Comparison of ENCODE assay signal across 17 mouse cellular contexts in the genomic region with DNA sequence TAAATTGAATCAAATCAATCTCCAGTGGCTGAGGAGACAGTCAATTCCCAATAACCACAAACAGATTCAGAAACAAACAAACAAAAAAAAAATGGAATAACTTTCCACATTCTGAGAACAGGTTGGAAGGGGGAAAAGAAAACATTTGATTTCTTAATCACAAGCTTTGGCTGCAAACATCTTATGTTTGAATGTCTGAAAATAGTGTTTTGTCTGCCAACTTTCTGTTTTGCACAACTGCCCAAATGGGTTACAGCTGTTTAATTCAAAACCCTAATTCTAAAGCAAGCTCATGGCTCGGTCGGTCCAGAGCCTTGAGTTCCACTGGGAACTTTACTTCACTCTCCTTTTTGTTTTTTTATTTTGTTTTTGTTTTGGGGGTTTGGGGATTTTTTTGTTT.
DNase-seq lines count a peak whose midpoint lies in the region; TF ChIP-seq lines count a peak whose summit lies in the region.
"Had no signal": no experiment of that assay in that cellular context is flagged by ENCODE, and none has a peak within 500 bp of the region (broad histone marks: within the 10 kb centered on the region; RNA-seq: fewer than 3 reads in every experiment).

No protein-coding gene starts in this region.

- TF ChIP-seq CTCF in kidney, adult 2 months (conservative IDR thresholded peaks at IDR 0.05; ENCODE audit: insufficient read depth, insufficient read length, low read depth, low read length), result no peak

- no peak overlapping the region for H3K4me3 ChIP-seq in heart, embryonic 10.5 days
- H3K4me3 ChIP-seq in kidney, adult 2 months (ENCODE audit: insufficient read depth, low read depth, low read length), result no peak overlapping the region
- H3K4me3 ChIP-seq: hindbrain, embryonic 13.5 days; left cerebral cortex, adult 2 months had no signal

- no peak overlapping the region for H3K27ac ChIP-seq in heart, embryonic 10.5 days
- no peak overlapping the region for H3K27ac ChIP-seq in kidney, adult 2 months (ENCODE audit: insufficient read depth, low read depth, low read length)
- H3K27ac ChIP-seq: hindbrain, embryonic 13.5 days; left cerebral cortex, adult 2 months had no signal

- WGBS in heart, embryonic 10.5 days, result 86% methylated on average over 2 of the region's 2 CpGs
- 79% methylated on average over 2 of the region's 2 CpGs for WGBS in kidney, adult 2 months

- H3K27me3 ChIP-seq in heart, embryonic 10.5 days (ENCODE audit: insufficient read depth, poor library complexity, severe bottlenecking), result no peaks in the 10 kb centered on the region
- H3K27me3 ChIP-seq in kidney, adult 2 months (replicated peaks; ENCODE audit: control insufficient read depth, insufficient read depth, low read length), result no peaks in the 10 kb centered on the region
- H3K27me3 ChIP-seq: hindbrain, embryonic 13.5 days had no signal

- peak; percentile 91 for DNase-seq in heart, adult 11 months
- no peak for DNase-seq in heart, embryonic 10.5 days (ENCODE audit: low spot score)
- DNase-seq in kidney, postnatal 14 days, result peak; percentile 9
- no peak for DNase-seq in kidney, adult 2 months
- DNase-seq in NIH3T3 (ENCODE audit: low read depth), result peak; percentile 15
- DNase-seq in lung, postnatal 10 days, result peak; percentile 34
- DNase-seq in layer of hippocampus, adult 8-10 months (ENCODE audit: low spot score in 2 of 2), result no peak
- no peak for DNase-seq in adrenal gland, postnatal 14 days
- DNase-seq: adrenal gland, postnatal 36 days; cerebellum, adult 9-10 months; kidney, adult 9 months; liver; liver, postnatal 0 days; thymus, adult 18-20 months; thymus, postnatal 36 days had no signal

- no peaks in the 10 kb centered on the region for H3K36me3 ChIP-seq in heart, embryonic 10.5 days
- H3K36me3 ChIP-seq in kidney, adult 2 months (ENCODE audit: control insufficient read depth, insufficient read depth, low read length), result no peaks in the 10 kb centered on the region
- H3K36me3 ChIP-seq: hindbrain, embryonic 13.5 days had no signal

- H3K4me1 ChIP-seq in heart, embryonic 10.5 days, result no peaks in the 10 kb centered on the region
- no peaks in the 10 kb centered on the region for H3K4me1 ChIP-seq in kidney, adult 2 months (ENCODE audit: control insufficient read depth, insufficient read depth, low read length)
- H3K4me1 ChIP-seq: hindbrain, embryonic 13.5 days had no signal

- no peak for TF ChIP-seq POLR2A in kidney, adult 2 months (IDR thresholded peaks at IDR 0.05; ENCODE audit: low read depth, low read length)

- H3K9me3 ChIP-seq in heart, embryonic 10.5 days, result no peaks in the 10 kb centered on the region
- H3K9me3 ChIP-seq: hindbrain, embryonic 13.5 days had no signal

Comparison
In these comparisons a context has a peak if more than half of its experiments do, and no peak if none do; other contexts are left out.
1. DNase-seq: peak in heart, adult 11 months (single experiment), kidney, postnatal 14 days (single experiment), NIH3T3 (single experiment) and lung, postnatal 10 days (single experiment); none in heart, embryonic 10.5 days (single experiment), kidney, adult 2 months (single experiment), layer of hippocampus, adult 8-10 months (0 of 2) and adrenal gland, postnatal 14 days (single experiment).